Mouse (Mus musculus): ENCODE results near the gene Cspg5. TPM values are rescaled to one million over a fixed set of nuclear protein-coding genes. Genes with fewer than 3 reads are reported as not detected.
A peak's percentile ranks its signal among the peaks of the same experiment; 100 is the strongest.

Cspg5 gene
- polyA plus RNA-seq, 1 experiment from 2014 or later: 1.9 TPM

- H3K27ac ChIP-seq (replicated peaks in 1 of 2; ENCODE audit: control insufficient read depth in 1 of 2, insufficient read depth in 1 of 2, low read depth in 2 of 2, low read length in 2 of 2): no peak overlapping the region
Measured at GRCm38 (mm10) chr9:110244889-110245589, 1.5 kb downstream of the Cspg5 start.

GRCm38 (mm10) chr9:110245590-110246320 is 2.2 kb downstream of the Cspg5 start:
- Histone ChIP-seq H3K27me3 (ENCODE audit: control insufficient read depth, insufficient read depth, low read length) (peaks cover 11% of the 10 kb centered on the region), H3K27ac (replicated peaks in 1 of 2; ENCODE audit: control insufficient read depth in 1 of 2, insufficient read depth in 1 of 2, low read depth in 2 of 2, low read length in 2 of 2) (no peak overlapping the region), H3K4me3 (ENCODE audit: control insufficient read depth in 1 of 2, insufficient read depth in 1 of 2, low read depth in 1 of 2, low read length in 2 of 2) (peak overlapping the region; percentile 48 to 76), H3K9me3 (ENCODE audit: control insufficient read depth, low read length) (no peaks in the 10 kb centered on the region), H3K9ac (ENCODE audit: low read length) (peak overlapping the region; percentile 71), H3K4me2 (ENCODE audit: low read length) (peak overlapping the region; percentile 100), H3K4me1 (ENCODE audit: control insufficient read depth in 2 of 2, insufficient read depth in 2 of 2, low read length in 2 of 2) (peaks cover 13 to 14% of the 10 kb centered on the region in 2 experiments), H3K36me3 (ENCODE audit: control insufficient read depth, insufficient read depth, low read length) (peaks cover 9% of the 10 kb centered on the region; the same call in 1 of the 2 replicates)
- peak; percentile 79 for ATAC-seq (ENCODE audit: insufficient number of reproducible peaks, insufficient read depth, low FRiP score, low read depth)
- WGBS: 3% methylated on average over 25 of the region's 40 CpGs

More at GRCm38 (mm10) chr9:110244889-110245589, 1.5 kb downstream of the Cspg5 start:
- Histone ChIP-seq H3K4me2 (ENCODE audit: low read length) (peak overlapping the region; percentile 100), H3K4me3 (ENCODE audit: control insufficient read depth in 1 of 2, insufficient read depth in 1 of 2, low read depth in 1 of 2, low read length in 2 of 2) (peak overlapping the region; percentile 48 to 76), H3K9ac (ENCODE audit: low read length) (peak overlapping the region; percentile 71), H3K4me1 (ENCODE audit: control insufficient read depth in 2 of 2, insufficient read depth in 2 of 2, low read length in 2 of 2) (peaks cover 10 to 14% of the 10 kb centered on the region in 2 experiments), H3K27me3 (ENCODE audit: control insufficient read depth, insufficient read depth, low read length) (peaks cover 11% of the 10 kb centered on the region), H3K9me3 (ENCODE audit: control insufficient read depth, low read length) (no peaks in the 10 kb centered on the region), H3K36me3 (ENCODE audit: control insufficient read depth, insufficient read depth, low read length) (peaks cover 16% of the 10 kb centered on the region)
- peak; percentile 17; the same call in 1 of the 2 replicates for ATAC-seq (ENCODE audit: insufficient number of reproducible peaks, insufficient read depth, low FRiP score, low read depth)
- WGBS: under 1% methylated on average over 75 of the region's 93 CpGs

- Histone ChIP-seq H3K4me3 (ENCODE audit: control insufficient read depth in 1 of 2, insufficient read depth in 1 of 2, low read depth in 1 of 2, low read length in 2 of 2) (peak overlapping the region; percentile 48 to 76), H3K27ac (replicated peaks in 1 of 2; ENCODE audit: control insufficient read depth in 1 of 2, insufficient read depth in 1 of 2, low read depth in 2 of 2, low read length in 2 of 2) (no peak overlapping the region), H3K4me2 (ENCODE audit: low read length) (peak overlapping the region; percentile 100), H3K4me1 (ENCODE audit: control insufficient read depth in 2 of 2, insufficient read depth in 2 of 2, low read length in 2 of 2) (peaks cover 13 to 14% of the 10 kb centered on the region in 2 experiments), H3K9me3 (ENCODE audit: control insufficient read depth, low read length) (no peaks in the 10 kb centered on the region), H3K36me3 (ENCODE audit: control insufficient read depth, insufficient read depth, low read length) (peaks cover 5% of the 10 kb centered on the region; the same call in 1 of the 2 replicates), H3K9ac (ENCODE audit: low read length) (peak overlapping the region; percentile 71), H3K27me3 (ENCODE audit: control insufficient read depth, insufficient read depth, low read length) (peaks cover 11% of the 10 kb centered on the region)
- WGBS: 34% methylated on average over 13 of the region's 13 CpGs
- no peak for ATAC-seq (ENCODE audit: insufficient number of reproducible peaks, insufficient read depth, low FRiP score, low read depth)
Measured at GRCm38 (mm10) chr9:110246321-110246640, 2.7 kb downstream of the Cspg5 start.

- no peaks in the 10 kb centered on the region for H3K9me3 ChIP-seq (ENCODE audit: control insufficient read depth, low read length)
- peaks cover 13 to 14% of the 10 kb centered on the region in 2 experiments for H3K4me1 ChIP-seq (ENCODE audit: control insufficient read depth in 2 of 2, insufficient read depth in 2 of 2, low read length in 2 of 2)
- no peaks in the 10 kb centered on the region for H3K36me3 ChIP-seq (ENCODE audit: control insufficient read depth, insufficient read depth, low read length)
- no peak overlapping the region for H3K4me2 ChIP-seq (ENCODE audit: low read length)
- no peak overlapping the region for H3K27ac ChIP-seq (replicated peaks in 1 of 2; ENCODE audit: control insufficient read depth in 1 of 2, insufficient read depth in 1 of 2, low read depth in 2 of 2, low read length in 2 of 2)
- no peak overlapping the region for H3K9ac ChIP-seq (ENCODE audit: low read length)
- no peak for ATAC-seq (ENCODE audit: insufficient number of reproducible peaks, insufficient read depth, low FRiP score, low read depth)
- H3K4me3 ChIP-seq (ENCODE audit: control insufficient read depth in 1 of 2, insufficient read depth in 1 of 2, low read depth in 1 of 2, low read length in 2 of 2): no peak overlapping the region
- H3K27me3 ChIP-seq (ENCODE audit: control insufficient read depth, insufficient read depth, low read length): peaks cover 11% of the 10 kb centered on the region
- WGBS: 82% methylated on average over 10 of the region's 10 CpGs
Measured at GRCm38 (mm10) chr9:110247049-110247448, 3.5 kb downstream of the Cspg5 start.

- 75% methylated on average over 2 of the region's 2 CpGs for WGBS
- no peak for ATAC-seq (ENCODE audit: insufficient number of reproducible peaks, insufficient read depth, low FRiP score, low read depth)
- H3K27me3 ChIP-seq (ENCODE audit: control insufficient read depth, insufficient read depth, low read length): peaks cover 11% of the 10 kb centered on the region
Measured at GRCm38 (mm10) chr9:110248861-110249260, 5.3 kb downstream of the Cspg5 start.

GRCm38 (mm10) chr9:110249823-110250543 is 6.4 kb downstream of the Cspg5 start:
- no peaks in the 10 kb centered on the region for H3K9me3 ChIP-seq (ENCODE audit: control insufficient read depth, low read length)
- H3K27ac ChIP-seq (replicated peaks in 1 of 2; ENCODE audit: control insufficient read depth in 1 of 2, insufficient read depth in 1 of 2, low read depth in 2 of 2, low read length in 2 of 2): no peak overlapping the region
- H3K27me3 ChIP-seq (ENCODE audit: control insufficient read depth, insufficient read depth, low read length): peaks cover 9% of the 10 kb centered on the region
- peak overlapping the region; percentile 26 for H3K4me2 ChIP-seq (ENCODE audit: low read length)
- no peak for ATAC-seq (ENCODE audit: insufficient number of reproducible peaks, insufficient read depth, low FRiP score, low read depth)
- peaks cover 13 to 14% of the 10 kb centered on the region in 2 experiments for H3K4me1 ChIP-seq (ENCODE audit: control insufficient read depth in 2 of 2, insufficient read depth in 2 of 2, low read length in 2 of 2)
- peak overlapping the region; percentile 18; the same call in 1 of the 2 replicates for H3K9ac ChIP-seq (ENCODE audit: low read length)
- no peaks in the 10 kb centered on the region for H3K36me3 ChIP-seq (ENCODE audit: control insufficient read depth, insufficient read depth, low read length)
- no peak overlapping the region for H3K4me3 ChIP-seq (ENCODE audit: control insufficient read depth in 1 of 2, insufficient read depth in 1 of 2, low read depth in 1 of 2, low read length in 2 of 2)
- 19% methylated on average over 11 of the region's 11 CpGs for WGBS

More at GRCm38 (mm10) chr9:110248861-110249260, 5.3 kb downstream of the Cspg5 start:
- no peaks in the 10 kb centered on the region for H3K9me3 ChIP-seq (ENCODE audit: control insufficient read depth, low read length)
- H3K36me3 ChIP-seq (ENCODE audit: control insufficient read depth, insufficient read depth, low read length): no peaks in the 10 kb centered on the region
- no peak overlapping the region for H3K9ac ChIP-seq (ENCODE audit: low read length)
- no peak overlapping the region for H3K4me3 ChIP-seq (ENCODE audit: control insufficient read depth in 1 of 2, insufficient read depth in 1 of 2, low read depth in 1 of 2, low read length in 2 of 2)
- H3K4me2 ChIP-seq (ENCODE audit: low read length): no peak overlapping the region
- H3K27ac ChIP-seq (replicated peaks in 1 of 2; ENCODE audit: control insufficient read depth in 1 of 2, insufficient read depth in 1 of 2, low read depth in 2 of 2, low read length in 2 of 2): no peak overlapping the region
- H3K4me1 ChIP-seq (ENCODE audit: control insufficient read depth in 2 of 2, insufficient read depth in 2 of 2, low read length in 2 of 2): peaks cover 13 to 14% of the 10 kb centered on the region in 2 experiments

- Histone ChIP-seq H3K9me3 (ENCODE audit: control insufficient read depth, low read length) (no peaks in the 10 kb centered on the region), H3K27me3 (ENCODE audit: control insufficient read depth, insufficient read depth, low read length) (peaks cover 7% of the 10 kb centered on the region; the same call in 1 of the 2 replicates), H3K27ac (replicated peaks in 1 of 2; ENCODE audit: control insufficient read depth in 1 of 2, insufficient read depth in 1 of 2, low read depth in 2 of 2, low read length in 2 of 2) (no peak overlapping the region), H3K9ac (ENCODE audit: low read length) (no peak overlapping the region), H3K4me3 (ENCODE audit: control insufficient read depth in 1 of 2, insufficient read depth in 1 of 2, low read depth in 1 of 2, low read length in 2 of 2) (no peak overlapping the region), H3K4me2 (ENCODE audit: low read length) (no peak overlapping the region), H3K36me3 (ENCODE audit: control insufficient read depth, insufficient read depth, low read length) (no peaks in the 10 kb centered on the region), H3K4me1 (ENCODE audit: control insufficient read depth in 2 of 2, insufficient read depth in 2 of 2, low read length in 2 of 2) (peaks cover 13 to 14% of the 10 kb centered on the region in 2 experiments)
- no peak for ATAC-seq (ENCODE audit: insufficient number of reproducible peaks, insufficient read depth, low FRiP score, low read depth)
- 87% methylated on average over 14 of the region's 14 CpGs for WGBS
Measured at GRCm38 (mm10) chr9:110250776-110251175, 7.2 kb downstream of the Cspg5 start.
